Mouse (Mus musculus) CH12.LX (cell line): ENCODE results near the gene Palm2. TPM values are rescaled to one million over a fixed set of nuclear protein-coding genes. Genes with fewer than 3 reads are reported as not detected.
A peak's percentile ranks its signal among the peaks of the same experiment; 100 is the strongest.

ENCODE experiments used
- DNase-seq: peaks from one replicate; pipeline ENCODE4 v3.0.0-alpha.2; 2013; ENCODE audit errors: extremely low read depth
- H3K27ac ChIP-seq: 2 replicates; pipeline ENCODE4 v1.5.1; 2012; ENCODE audit warnings: low read depth, mild to moderate bottlenecking, control low read depth, moderate library complexity; ENCODE audit not compliant: insufficient read depth
- H3K27me3 ChIP-seq: replicated peaks from 2 replicates; pipeline ENCODE3; 2012; ENCODE audit warnings: inconsistent platforms
- H3K36me3 ChIP-seq, 2 experiments: replicated peaks in 1 of 2; 2 replicates each; pipeline versions ENCODE3 to v1.6.1; 2012; ENCODE audit warnings: inconsistent platforms in 1 of 2, low read length in 1 of 2, mild to moderate bottlenecking in 1 of 2, mixed read lengths in 1 of 2, moderate library complexity in 1 of 2; ENCODE audit not compliant: control insufficient read depth in 1 of 2, insufficient read depth in 1 of 2
- H3K4me1 ChIP-seq, 2 experiments: 2 replicates each; pipeline ENCODE4 v1.6.1; 2012; ENCODE audit warnings: inconsistent platforms in 1 of 2, moderate library complexity in 1 of 2; ENCODE audit not compliant: insufficient read depth in 2 of 2, control insufficient read depth in 1 of 2
- H3K4me2 ChIP-seq: 2 replicates; pipeline ENCODE4 v1.6.1; 2012; ENCODE audit warnings: low read depth, mild to moderate bottlenecking, control low read depth; ENCODE audit not compliant: poor library complexity, insufficient read depth, severe bottlenecking
- H3K4me3 ChIP-seq, 3 experiments: fragments of 150-350 bp in 1 of 3; sonication (generic) in 1 of 3; replicated peaks in 1 of 3; 2 replicates each; pipeline versions ENCODE3 to v1.5.1; 2011 to 2012; ENCODE audit warnings: low read depth in 2 of 3, low read length in 2 of 3, mild to moderate bottlenecking in 2 of 3, moderate library complexity in 2 of 3, control low read depth in 1 of 3, improper control_type of control experiment in 1 of 3, inconsistent platforms in 1 of 3, mixed read lengths in 1 of 3; ENCODE audit not compliant: poor library complexity in 1 of 3
- H3K79me2 ChIP-seq: replicated peaks from 2 replicates; pipeline ENCODE4 v1.6.1; 2012; ENCODE audit warnings: mild to moderate bottlenecking, moderate library complexity; ENCODE audit not compliant: control insufficient read depth, poor library complexity, insufficient read depth, severe bottlenecking; ENCODE audit errors: extremely low read depth
- H3K9ac ChIP-seq: 2 replicates; pipeline ENCODE4 v1.6.1; 2012; ENCODE audit warnings: low read depth, mild to moderate bottlenecking, control low read depth, moderate library complexity; ENCODE audit not compliant: insufficient read depth
- H3K9me3 ChIP-seq: replicated peaks from 2 replicates; pipeline ENCODE3; 2012; ENCODE audit warnings: low read length, inconsistent platforms, mixed read lengths
- CHD1 ChIP-seq: IDR thresholded peaks from 2 replicates; pipeline ENCODE4 v1.6.1; 2012; ENCODE audit warnings: low read depth, low read length, improper control_type of control experiment, inconsistent platforms
- CHD2 ChIP-seq: IDR thresholded peaks from 2 replicates; pipeline ENCODE4 v1.6.1; 2011; ENCODE audit warnings: low read length, improper control_type of control experiment
- E2F4 ChIP-seq: IDR thresholded peaks from 2 replicates; pipeline ENCODE4 v1.6.1; 2011; ENCODE audit warnings: low read depth, low read length, improper control_type of control experiment; ENCODE audit not compliant: insufficient replicate concordance
- ELF1 ChIP-seq: IDR thresholded peaks from 2 replicates; pipeline ENCODE4 v1.6.1; 2014; ENCODE audit warnings: low read depth, mild to moderate bottlenecking, inconsistent platforms, low read length, improper control_type of control experiment
- ETS1 ChIP-seq: conservative IDR thresholded peaks from 2 replicates; pipeline ENCODE4 v1.6.1; 2012; ENCODE audit warnings: low read depth, mild to moderate bottlenecking, inconsistent platforms, low read length, improper control_type of control experiment, moderate library complexity
- GABPA ChIP-seq: IDR thresholded peaks from 2 replicates; pipeline ENCODE4 v1.6.1; 2012; ENCODE audit warnings: low read depth, low read length, improper control_type of control experiment, inconsistent platforms; ENCODE audit not compliant: insufficient replicate concordance
- HCFC1 ChIP-seq: IDR thresholded peaks from 2 replicates; pipeline ENCODE4 v1.6.1; 2012; ENCODE audit warnings: low read depth, mild to moderate bottlenecking, inconsistent platforms, low read length, improper control_type of control experiment
- IRF4 ChIP-seq: IDR thresholded peaks from 2 replicates; pipeline ENCODE4 v1.6.1; 2014; ENCODE audit warnings: low read depth, mild to moderate bottlenecking, inconsistent platforms, low read length, improper control_type of control experiment
- JUND ChIP-seq: conservative IDR thresholded peaks from 2 replicates; pipeline ENCODE4 v1.6.1; 2011; ENCODE audit warnings: low read depth, low read length, improper control_type of control experiment
- KAT2A ChIP-seq: IDR thresholded peaks from 2 replicates; pipeline ENCODE4 v1.6.1; 2012; ENCODE audit warnings: low read length, improper control_type of control experiment, inconsistent platforms; ENCODE audit not compliant: insufficient replicate concordance
- MAFK ChIP-seq: IDR thresholded peaks from 2 replicates; pipeline ENCODE4 v1.6.1; 2011; ENCODE audit warnings: low read length, improper control_type of control experiment; ENCODE audit not compliant: insufficient replicate concordance
- MXI1 ChIP-seq: IDR thresholded peaks from 2 replicates; pipeline ENCODE4 v1.6.1; 2011; ENCODE audit warnings: mild to moderate bottlenecking, low read depth, low read length, improper control_type of control experiment
- MYC ChIP-seq: IDR thresholded peaks from 2 replicates; pipeline ENCODE4 v1.6.1; 2011; ENCODE audit warnings: low read depth, mild to moderate bottlenecking, improper control_type of control experiment, low read length
- NRF1 ChIP-seq: IDR thresholded peaks from 2 replicates; pipeline ENCODE4 v1.6.1; 2014; ENCODE audit warnings: low read depth, mild to moderate bottlenecking, inconsistent platforms, low read length, improper control_type of control experiment, moderate library complexity
- POLR2A ChIP-seq: IDR thresholded peaks from 2 replicates; pipeline ENCODE4 v1.6.1; 2011; ENCODE audit warnings: low read depth, mild to moderate bottlenecking, improper control_type of control experiment, low read length
- POLR2AphosphoS2 ChIP-seq: IDR thresholded peaks from 2 replicates; pipeline ENCODE4 v1.6.1; 2011; ENCODE audit warnings: low read depth, low read length, improper control_type of control experiment
- SIN3A ChIP-seq: IDR thresholded peaks from 2 replicates; pipeline ENCODE4 v1.6.1; 2012; ENCODE audit warnings: low read length, improper control_type of control experiment, inconsistent platforms
- SMC3 ChIP-seq: IDR thresholded peaks from 2 replicates; pipeline ENCODE4 v1.6.1; 2011; ENCODE audit warnings: low read depth, low read length, improper control_type of control experiment
- TBP ChIP-seq: conservative IDR thresholded peaks from 2 replicates; pipeline ENCODE4 v1.6.1; 2011; ENCODE audit warnings: low read depth, low read length, improper control_type of control experiment
- TCF12 ChIP-seq: IDR thresholded peaks from 2 replicates; pipeline ENCODE4 v1.6.1; 2014; ENCODE audit warnings: low read depth, mild to moderate bottlenecking, inconsistent platforms, low read length, improper control_type of control experiment
- UBTF ChIP-seq: IDR thresholded peaks from 2 replicates; pipeline ENCODE4 v1.6.1; 2012; ENCODE audit warnings: low read depth, mild to moderate bottlenecking, inconsistent platforms, low read length, improper control_type of control experiment, moderate library complexity
- USF1 ChIP-seq: IDR thresholded peaks from 2 replicates; pipeline ENCODE4 v1.6.1; 2014; ENCODE audit warnings: low read depth, mild to moderate bottlenecking, inconsistent platforms, low read length, improper control_type of control experiment
- USF2 ChIP-seq: conservative IDR thresholded peaks from 2 replicates; pipeline ENCODE4 v1.6.1; 2011; ENCODE audit warnings: low read depth, low read length, improper control_type of control experiment
- ZC3H11A ChIP-seq: IDR thresholded peaks from 2 replicates; pipeline ENCODE4 v1.6.1; 2012; ENCODE audit warnings: low read depth, mild to moderate bottlenecking, inconsistent platforms, low read length, improper control_type of control experiment
- ZKSCAN1 ChIP-seq: IDR thresholded peaks from 2 replicates; pipeline ENCODE4 v1.6.1; 2012; ENCODE audit warnings: low read depth, inconsistent platforms, low read length, improper control_type of control experiment, borderline replicate concordance
- ZMIZ1 ChIP-seq: IDR thresholded peaks from 2 replicates; pipeline ENCODE4 v1.6.1; 2012; ENCODE audit warnings: low read depth, mild to moderate bottlenecking, inconsistent platforms, low read length, improper control_type of control experiment
- ZNF384 ChIP-seq: IDR thresholded peaks from 2 replicates; pipeline ENCODE4 v1.6.1; 2012; ENCODE audit warnings: low read depth, low read length, improper control_type of control experiment, inconsistent platforms
- dilution Hi-C: fragments of 300-500 bp; cut with MboI; formaldehyde crosslinking; loops from 2 replicates; pipeline ENCODE4 v1.14.3; 2020; ENCODE audit warnings: low sequenced_read_pairs; ENCODE audit not compliant: extremely low pct_unique_long_range_greater_than_20kb, extremely low pct_ligation_motif_present
- in situ Hi-C: fragments of 300-500 bp; cut with MboI; formaldehyde crosslinking; loops from 3 replicates; pipeline ENCODE4 v1.14.3; 2019; ENCODE audit warnings: low sequenced_read_pairs, low pct_ligation_motif_present, low pct_unique_long_range_greater_than_20kb, mixed read lengths
- polyA plus RNA-seq: library from polyadenylated mRNA; unstranded; fragments of >175 nt; gene quantifications from 2 replicates; pipeline ENCODE4 v1.2.1, GENCODE M21; 2012; ENCODE audit warnings: low read depth; ENCODE audit not compliant: insufficient read length
- total RNA-seq, 2 experiments: library from RNA; depleted of rRNA; stranded (reverse); fragments of 300-350 nt in 1 of 2; fragments of >200 nt in 1 of 2; gene quantifications; 2 replicates each; pipeline ENCODE4 v1.2.3; 2012 to 2014

The Palm2 gene
- total and polyA plus RNA-seq, 3 experiments, result not detected

DNA sequence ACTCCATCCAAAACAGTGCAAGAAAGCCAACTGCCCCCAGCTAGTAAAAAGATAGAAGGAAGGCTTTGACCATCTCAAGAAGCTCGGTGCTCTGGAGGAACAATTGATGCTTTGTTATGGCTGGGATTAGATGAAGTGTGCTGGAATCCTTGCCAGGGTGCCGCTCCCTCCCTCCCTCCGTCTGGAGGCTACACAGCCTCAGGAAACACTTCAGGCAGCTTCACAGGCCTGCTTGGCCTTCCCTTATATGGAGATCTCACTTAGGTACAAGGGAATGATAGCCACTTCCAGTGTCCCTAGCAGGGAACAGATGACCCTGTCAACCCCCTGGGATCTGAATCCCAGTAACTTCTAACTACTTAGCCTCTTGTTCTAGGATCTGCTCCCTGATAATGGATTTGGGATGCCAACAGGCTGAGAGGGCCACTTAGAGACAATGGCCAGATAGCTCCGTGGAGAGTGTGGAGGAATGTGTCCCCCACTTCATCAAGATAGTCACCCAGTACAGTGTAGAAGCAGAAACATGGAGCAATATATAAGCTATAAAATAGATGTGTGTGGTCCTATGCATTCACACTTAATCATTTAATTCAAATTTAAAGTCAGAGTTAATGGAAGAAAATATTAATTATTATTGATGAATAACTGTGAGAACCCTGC lies 104.1 kb downstream of the Palm2 start:
- Histone ChIP-seq H3K79me2 (no peaks in the 10 kb centered on the region), H3K9me3 (no peaks in the 10 kb centered on the region), H3K4me2 (no peak overlapping the region), H3K27me3 (no peaks in the 10 kb centered on the region), H3K9ac (no peak overlapping the region), H3K4me3 (no peak overlapping the region), H3K36me3 (no peaks in the 10 kb centered on the region), H3K4me1 (no peaks in the 10 kb centered on the region), H3K27ac (no peak overlapping the region)
- dilution Hi-C loops (no loop called here), in situ Hi-C loops (no loop called here)
- no peak for TF ChIP-seq ZNF384
- no peak for TF ChIP-seq MYC
- TF ChIP-seq USF2, result no peak
- no peak for TF ChIP-seq CHD2
- no peak for TF ChIP-seq CHD1
- TF ChIP-seq ZMIZ1, result no peak
- no peak for TF ChIP-seq ZKSCAN1
- TF ChIP-seq SMC3, result no peak
- TF ChIP-seq KAT2A, result no peak
- no peak for TF ChIP-seq E2F4
- no peak for TF ChIP-seq ELF1
- no peak for TF ChIP-seq ZC3H11A
- no peak for TF ChIP-seq HCFC1
- TF ChIP-seq ETS1, result no peak
- TF ChIP-seq POLR2A, result no peak
- TF ChIP-seq MAFK, result no peak
- TF ChIP-seq NRF1, result no peak
- no peak for TF ChIP-seq MXI1
- TF ChIP-seq GABPA, result no peak
- TF ChIP-seq TCF12, result no peak
- DNase-seq, result no peak

- Histone ChIP-seq H3K9me3 (no peaks in the 10 kb centered on the region), H3K9ac (no peak overlapping the region), H3K79me2 (no peaks in the 10 kb centered on the region), H3K27ac (no peak overlapping the region), H3K27me3 (no peaks in the 10 kb centered on the region), H3K4me2 (peak overlapping the region; percentile 84), H3K36me3 (no peaks in the 10 kb centered on the region), H3K4me1 (peaks cover 2 to 4% of the 10 kb centered on the region in 2 experiments; a peak in 1 of 4 replicates), H3K4me3 (no peak overlapping the region)
- TF ChIP-seq MAFK, result no peak
- TF ChIP-seq TBP, result no peak
- no peak for TF ChIP-seq IRF4
- no peak for TF ChIP-seq JUND
- no peak for TF ChIP-seq TCF12
- TF ChIP-seq POLR2AphosphoS2, result no peak
- TF ChIP-seq GABPA, result no peak
- TF ChIP-seq UBTF, result no peak
- no peak for TF ChIP-seq ZMIZ1
- TF ChIP-seq SIN3A, result no peak
- TF ChIP-seq ZKSCAN1, result no peak
- TF ChIP-seq POLR2A, result no peak
- no peak for TF ChIP-seq E2F4
- no peak for TF ChIP-seq ZNF384
- no peak for TF ChIP-seq USF1
- no peak for TF ChIP-seq SMC3
- DNase-seq, result no peak
- in situ Hi-C loops (no loop called here), dilution Hi-C loops (no loop called here)
Measured at GRCm38 (mm10) chr4:57543692-57544256, 109.7 kb downstream of the Palm2 start.
